Mouse (Mus musculus) Patski (cell line): ENCODE measurements at regions not wholly inside any gene's neighbourhood (a gene's known extent, or its start where the extent isn't known, plus 50 kb on each side); places are given as distances from the start of the nearest gene placed in this dataset.
A peak's percentile ranks its signal among the peaks of the same experiment; 100 is the strongest.
"Not testable (repeated sequence)": the region's sequence is repeated elsewhere in the genome, so short reads cannot be mapped to it uniquely, and the experiment has no call there.

ENCODE experiments used
- ATAC-seq: fragments of 100-300 bp; one replicate; pipeline ENCODE4 v1.8.0; 2021
- CTCF ChIA-PET: fragments of 350-600 bp; sonication (Branson Sonifier 250); formaldehyde crosslinking; loops from one replicate; lab custom pipeline; 2022; ENCODE audit warnings: inconsistent platforms; lab: Charles Lee
- POLR2A ChIA-PET: fragments of 350-600 bp; sonication (Branson Sonifier 250); formaldehyde crosslinking; loops from one replicate; lab custom pipeline; 2022; ENCODE audit warnings: antibody characterized with exemption, inconsistent platforms; lab: Charles Lee
- DNase-seq: peaks from one replicate; pipeline ENCODE4 v3.0.0-alpha.2; 2011; ENCODE audit warnings: low read depth, low spot score
- H3K27me3 ChIP-seq: fragments of 371-371 bp; one replicate; pipeline ENCODE4 v1.5.1; 2021
- CTCF ChIP-seq: fragments of 100-300 bp; IDR thresholded peaks from one replicate; pipeline ENCODE4 v1.5.1; 2021
- in situ Hi-C: fragments of 300-500 bp; cut with MboI; formaldehyde crosslinking; loops from 3 replicates; pipeline ENCODE4 v1.11.1; 2018; ENCODE audit warnings: low pct_unique_long_range_greater_than_20kb, mixed read lengths

DNA sequence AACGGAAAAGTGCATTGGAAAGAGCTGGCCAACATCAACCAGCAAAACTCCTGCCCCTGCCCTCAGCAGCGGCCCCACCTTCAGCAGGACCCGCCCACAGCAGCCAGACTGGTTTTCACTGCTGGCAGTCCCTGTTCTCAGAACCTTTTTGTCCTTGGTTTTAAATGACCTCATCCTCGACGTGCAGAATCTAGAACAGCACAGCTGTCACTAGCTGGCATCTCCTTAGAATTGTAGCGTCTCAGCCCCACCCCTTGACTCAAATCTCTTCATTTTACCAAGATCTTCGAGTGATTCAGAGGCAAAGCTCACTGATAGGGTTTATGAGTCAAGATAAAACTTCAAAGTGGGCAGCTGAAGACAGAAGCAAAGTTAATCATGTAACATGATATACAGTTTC lies 57.8 kb upstream of the Akap13 start:
- POLR2A ChIA-PET: no interaction called here
- no peak for DNase-seq
- CTCF ChIA-PET: interaction anchor here (1.0 to 3.3 kb wide), 4 partner anchors 26 to 246 kb away, joined by 3 to 29 read pairs (median 7); no protein-coding TSS in a partner anchor
- no peak for TF ChIP-seq CTCF
- no peaks in the 10 kb centered on the region for H3K27me3 ChIP-seq
- no peak for ATAC-seq
- in situ Hi-C loops: loop anchor here (25.0 kb wide), 1 partner anchor 465 kb away; no protein-coding TSS in a partner anchor

DNA sequence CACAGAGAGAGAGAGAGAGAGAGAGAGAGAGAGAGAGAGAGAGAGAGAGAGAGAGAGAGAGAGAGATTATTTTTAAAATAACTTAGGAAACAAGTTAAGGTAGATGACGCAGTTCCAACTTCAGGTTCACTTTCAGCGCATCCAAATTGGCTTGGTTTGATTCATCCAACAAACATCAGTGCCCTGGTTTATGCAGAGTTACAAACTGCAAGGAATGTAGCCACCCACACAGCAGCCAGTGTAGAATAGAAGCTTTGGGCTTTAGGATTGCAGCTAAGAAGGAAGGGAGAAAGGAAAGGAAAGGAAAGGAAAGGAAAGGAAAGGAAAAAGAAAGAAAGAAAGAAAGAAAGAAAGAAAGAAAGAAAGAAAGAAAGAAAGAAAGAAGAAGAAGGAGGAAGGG lies 56.9 kb upstream of the Akap13 start:
- CTCF ChIA-PET: interaction anchor here (0.6 to 3.3 kb wide), 19 partner anchors 9 to 282 kb away, joined by 3 to 29 read pairs (median 3); no protein-coding TSS in a partner anchor
- in situ Hi-C loops: loop anchor here (25.0 kb wide), 1 partner anchor 464 kb away; no protein-coding TSS in a partner anchor
- peak; percentile 65 for ATAC-seq
- POLR2A ChIA-PET: interaction anchor here (0.6 kb wide), 1 partner anchor 62 kb away, joined by 3 read pairs; no protein-coding TSS in a partner anchor
- H3K27me3 ChIP-seq, DNase-seq: not testable (repeated sequence)

DNA sequence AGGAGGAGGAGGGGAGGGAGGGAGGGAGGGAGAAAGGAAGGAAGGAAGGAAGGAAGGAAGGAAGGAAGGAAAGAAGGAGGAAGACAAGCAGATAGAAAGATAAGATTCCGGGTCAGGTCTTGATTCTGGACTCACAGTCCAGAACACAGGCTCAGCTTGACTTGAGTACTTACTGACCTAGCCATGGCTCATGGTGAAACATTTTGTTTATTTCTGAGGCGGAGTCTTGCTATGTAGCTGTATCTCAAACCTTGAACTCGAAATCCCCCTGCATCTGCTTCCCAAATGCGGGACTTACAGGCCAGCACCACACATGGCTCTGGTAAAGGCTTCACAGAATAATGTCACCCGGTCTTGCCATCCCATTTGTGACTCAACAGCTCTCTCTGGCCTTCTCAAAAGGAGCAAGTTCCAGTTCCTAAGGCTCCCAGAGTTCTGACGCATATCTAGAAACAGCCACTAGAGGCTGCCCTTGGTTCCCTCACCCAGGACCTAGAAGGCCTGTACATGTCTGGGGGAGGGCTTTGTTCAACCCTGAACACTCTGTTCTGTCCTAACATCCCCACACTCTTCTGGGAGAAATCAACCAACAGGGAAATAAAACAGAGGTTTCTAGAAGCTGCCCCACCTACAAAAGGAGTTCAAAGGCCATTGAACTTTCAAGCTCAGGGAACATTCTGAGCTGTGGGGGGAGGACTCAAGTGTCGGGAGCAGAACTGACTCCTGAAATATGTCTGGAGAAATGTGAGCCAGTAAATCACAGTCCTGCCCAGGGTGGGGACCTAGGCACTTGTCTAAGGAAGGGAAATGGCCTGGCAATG lies 56.2 kb upstream of the Akap13 start:
- in situ Hi-C loops: loop anchor here (25.0 kb wide), 1 partner anchor 463 kb away; no protein-coding TSS in a partner anchor
- peak; percentile 93 for TF ChIP-seq CTCF
- no peaks in the 10 kb centered on the region for H3K27me3 ChIP-seq
- ChIA-PET POLR2A (interaction anchor here (0.6 kb wide), 1 partner anchor 61 kb away, joined by 3 read pairs; no protein-coding TSS in a partner anchor), CTCF (interaction anchor here (0.6 to 3.3 kb wide), 21 partner anchors 10 to 281 kb away, joined by 3 to 29 read pairs (median 3); no protein-coding TSS in a partner anchor)
- peak; percentile 86 for ATAC-seq
- DNase-seq: no peak

DNA sequence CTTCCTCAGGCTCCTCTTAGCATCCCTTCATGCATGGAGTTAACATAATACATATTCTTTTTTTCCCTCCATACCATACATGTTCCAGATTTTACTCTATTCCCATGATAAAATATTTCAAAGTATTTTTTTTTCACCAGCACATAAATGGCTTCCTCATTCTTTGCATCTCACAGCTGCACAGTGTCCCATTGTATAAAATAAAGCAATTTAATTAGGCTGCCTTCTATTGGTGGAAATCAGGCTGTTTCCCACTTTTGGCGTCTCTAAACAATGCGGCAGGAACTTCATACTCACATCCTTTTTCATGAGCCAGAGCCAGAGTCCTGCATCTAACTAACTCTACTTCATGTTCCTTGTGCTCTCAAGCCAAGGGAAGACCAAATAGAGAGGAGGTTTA lies 54.9 kb upstream of the Akap13 start:
- DNase-seq: no peak
- H3K27me3 ChIP-seq: no peaks in the 10 kb centered on the region
- CTCF ChIA-PET: interaction anchor here (0.9 to 2.4 kb wide), 4 partner anchors 10 to 155 kb away, joined by 3 to 12 read pairs (median 4); no protein-coding TSS in a partner anchor

DNA sequence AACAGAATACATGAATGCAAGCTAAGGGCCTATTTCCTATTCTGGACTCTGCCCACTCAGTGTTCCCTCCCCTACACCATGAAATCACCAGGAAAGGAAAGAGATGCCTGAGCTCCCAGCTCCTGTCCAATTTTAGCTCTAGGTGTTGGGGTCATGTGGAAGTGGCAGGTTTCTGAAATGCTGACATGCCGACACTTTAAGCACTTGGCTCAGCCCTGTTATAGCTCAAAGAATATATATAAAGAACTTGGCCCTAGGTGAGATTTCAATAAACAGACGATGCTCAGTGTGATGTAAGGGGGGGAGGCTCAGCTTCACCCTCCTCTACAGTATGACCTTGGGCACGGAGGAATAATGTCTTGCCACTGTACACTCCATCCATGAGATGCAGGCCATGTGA lies 50.4 kb upstream of the Akap13 start:
- CTCF ChIA-PET: interaction anchor here (1.1 kb wide), 1 partner anchor 150 kb away, joined by 3 read pairs; no protein-coding TSS in a partner anchor
- POLR2A ChIA-PET: no interaction called here
- in situ Hi-C loops: loop anchor here (5.0 kb wide), 1 partner anchor 52 kb away; the partner anchor contains the start of gene Akap13
- DNase-seq (no peak), ATAC-seq (no peak)
- no peak for TF ChIP-seq CTCF
- H3K27me3 ChIP-seq: no peaks in the 10 kb centered on the region

More for the DNA sequence above, 54.9 kb upstream of the Akap13 start:
- TF ChIP-seq CTCF: no peak
- in situ Hi-C loops: loop anchor here (5.0 kb wide), 1 partner anchor 57 kb away; the partner anchor contains the start of gene Akap13
- ATAC-seq: no peak
- POLR2A ChIA-PET: no interaction called here
